Mouse (Mus musculus) ovary, postnatal 10 days (tissue): ENCODE data around the gene Gstm1.

Experiments used
- DNase-seq: peaks from one replicate; pipeline ENCODE4 v3.0.0; 2022; ENCODE audit warnings: low spot score

Gstm1 gene

DNA sequence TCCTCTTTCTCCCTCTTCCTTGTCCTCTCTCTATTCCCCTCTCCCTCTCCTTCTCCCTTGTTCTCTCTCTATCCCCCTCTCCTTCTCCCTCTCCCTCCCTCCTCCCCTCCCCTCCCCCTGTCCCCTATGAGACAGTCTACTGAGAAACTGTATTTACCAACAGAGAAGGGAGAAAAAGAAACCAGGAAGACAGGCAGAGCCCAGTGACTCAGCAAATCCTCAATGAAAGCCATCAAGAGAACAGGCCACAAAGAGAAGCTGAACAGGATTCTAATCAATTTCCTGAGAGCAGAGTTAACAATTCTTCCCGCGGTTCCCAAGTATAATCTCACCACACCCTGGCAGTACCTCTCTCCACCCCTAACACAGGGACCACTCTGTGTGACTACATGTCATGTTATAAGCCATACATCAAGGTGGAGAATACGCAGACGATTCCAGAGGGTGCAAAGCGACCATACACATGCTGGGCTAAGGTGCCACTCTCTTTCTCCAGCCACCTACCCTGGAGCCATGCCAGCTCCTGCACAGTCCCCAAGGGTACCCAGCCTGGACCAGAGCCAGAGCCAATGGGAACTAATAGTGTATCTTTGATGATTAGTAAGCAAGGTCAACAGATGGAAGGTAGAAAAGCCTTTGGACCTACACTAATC is 53.0 kb downstream of the Gstm1 start:
- DNase-seq, result no peak

DNA sequence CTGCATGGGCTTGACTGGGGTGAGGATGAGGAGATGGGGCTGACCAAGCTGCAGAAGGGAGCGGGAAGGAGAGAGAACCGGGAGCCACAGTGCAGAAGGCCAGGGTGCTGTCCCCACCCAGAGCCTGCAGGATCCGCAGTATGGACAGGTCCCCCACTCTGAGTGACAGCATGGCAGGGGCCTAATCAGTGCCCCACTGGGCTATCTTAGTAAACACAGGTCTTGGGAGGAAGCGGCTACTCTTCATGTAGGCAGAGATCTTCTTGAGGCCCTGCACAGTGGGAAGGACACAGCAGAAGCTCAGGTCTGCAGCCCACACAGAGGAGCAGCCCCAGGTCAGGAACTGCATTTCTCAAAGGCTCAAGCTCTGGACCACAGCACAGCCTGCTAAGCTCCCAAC is 53.7 kb downstream of the Gstm1 start:
- no peak for DNase-seq
